Mouse (Mus musculus) megakaryocyte, embryonic 14.5 days (primary cell): Measurements from ENCODE around the gene Ankrd13b.

Experiments
- FLI1 ChIP-seq: IDR thresholded peaks from 2 replicates; pipeline ENCODE4 v1.6.1; 2012; ENCODE audit warnings: low read length, inconsistent platforms, mixed read lengths
- GATA1 ChIP-seq: IDR thresholded peaks from 3 replicates; pipeline ENCODE4 v1.6.1; 2012; ENCODE audit warnings: mixed read lengths, low read length, inconsistent platforms, borderline replicate concordance

DNA sequence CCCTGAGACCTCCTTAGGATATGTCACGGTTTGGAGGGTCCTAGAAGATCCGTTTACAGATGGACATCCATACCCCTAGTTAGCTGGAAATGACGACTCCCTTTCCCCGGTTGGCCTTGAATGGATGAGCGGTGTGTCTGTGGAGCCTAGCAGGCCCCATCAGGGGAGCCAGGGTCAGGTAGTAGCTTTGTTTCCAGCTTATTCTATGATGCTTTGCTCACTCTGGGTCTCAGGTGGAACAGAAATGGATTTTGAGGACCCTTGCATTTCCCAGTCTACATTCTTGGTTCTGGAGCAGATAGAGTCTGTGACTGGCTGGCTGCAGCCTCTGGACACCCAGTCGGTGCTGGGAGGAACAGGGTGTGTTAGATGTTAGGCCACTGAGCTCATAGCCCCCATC is 5.3 kb upstream of the Ankrd13b start:
- TF ChIP-seq GATA1 (no peak), FLI1 (no peak)
